Mouse (Mus musculus) ES-E14 (cell line): ENCODE data around the gene Aatf.

ENCODE experiments used
- CHD2 ChIP-seq: IDR thresholded peaks from 2 replicates; pipeline ENCODE4 v1.6.1; 2014; ENCODE audit warnings: mild to moderate bottlenecking, low read depth, low read length, inconsistent platforms
- HCFC1 ChIP-seq: IDR thresholded peaks from 2 replicates; pipeline ENCODE4 v1.6.1; 2012; ENCODE audit warnings: low read length, inconsistent platforms, borderline replicate concordance; ENCODE audit not compliant: insufficient read depth
- MAFK ChIP-seq: IDR thresholded peaks from 2 replicates; pipeline ENCODE4 v1.6.1; 2014; ENCODE audit warnings: mild to moderate bottlenecking, low read depth, low read length, inconsistent platforms; ENCODE audit not compliant: insufficient read depth

- TF ChIP-seq HCFC1 (no peak), MAFK (no peak), CHD2 (no peak)
Observed at GRCm38 (mm10) chr11:84426633-84426998, 86.7 kb downstream of the Aatf start.
